Mouse (Mus musculus) CH12.LX (cell line): ENCODE measurements around the gene Fbxo28. TPM values are rescaled to one million over a fixed set of nuclear protein-coding genes. Genes with fewer than 3 reads are reported as not detected.

Source experiments
- DNase-seq: peaks from one replicate; pipeline ENCODE4 v3.0.0-alpha.2; 2013; ENCODE audit errors: extremely low read depth
- H3K27ac ChIP-seq: 2 replicates; pipeline ENCODE4 v1.5.1; 2012; ENCODE audit warnings: low read depth, mild to moderate bottlenecking, control low read depth, moderate library complexity; ENCODE audit not compliant: insufficient read depth
- H3K27me3 ChIP-seq: replicated peaks from 2 replicates; pipeline ENCODE3; 2012; ENCODE audit warnings: inconsistent platforms
- H3K36me3 ChIP-seq, 2 experiments: replicated peaks in 1 of 2; 2 replicates each; pipeline versions ENCODE3 to v1.6.1; 2012; ENCODE audit warnings: inconsistent platforms in 1 of 2, low read length in 1 of 2, mild to moderate bottlenecking in 1 of 2, mixed read lengths in 1 of 2, moderate library complexity in 1 of 2; ENCODE audit not compliant: control insufficient read depth in 1 of 2, insufficient read depth in 1 of 2
- H3K4me1 ChIP-seq, 2 experiments: 2 replicates each; pipeline ENCODE4 v1.6.1; 2012; ENCODE audit warnings: inconsistent platforms in 1 of 2, moderate library complexity in 1 of 2; ENCODE audit not compliant: insufficient read depth in 2 of 2, control insufficient read depth in 1 of 2
- H3K4me2 ChIP-seq: 2 replicates; pipeline ENCODE4 v1.6.1; 2012; ENCODE audit warnings: low read depth, mild to moderate bottlenecking, control low read depth; ENCODE audit not compliant: poor library complexity, insufficient read depth, severe bottlenecking
- H3K4me3 ChIP-seq, 3 experiments: fragments of 150-350 bp in 1 of 3; sonication (generic) in 1 of 3; replicated peaks in 1 of 3; 2 replicates each; pipeline versions ENCODE3 to v1.5.1; 2011 to 2012; ENCODE audit warnings: low read depth in 2 of 3, low read length in 2 of 3, mild to moderate bottlenecking in 2 of 3, moderate library complexity in 2 of 3, control low read depth in 1 of 3, improper control_type of control experiment in 1 of 3, inconsistent platforms in 1 of 3, mixed read lengths in 1 of 3; ENCODE audit not compliant: poor library complexity in 1 of 3
- H3K79me2 ChIP-seq: replicated peaks from 2 replicates; pipeline ENCODE4 v1.6.1; 2012; ENCODE audit warnings: mild to moderate bottlenecking, moderate library complexity; ENCODE audit not compliant: control insufficient read depth, poor library complexity, insufficient read depth, severe bottlenecking; ENCODE audit errors: extremely low read depth
- H3K9ac ChIP-seq: 2 replicates; pipeline ENCODE4 v1.6.1; 2012; ENCODE audit warnings: low read depth, mild to moderate bottlenecking, control low read depth, moderate library complexity; ENCODE audit not compliant: insufficient read depth
- H3K9me3 ChIP-seq: replicated peaks from 2 replicates; pipeline ENCODE3; 2012; ENCODE audit warnings: low read length, inconsistent platforms, mixed read lengths
- CHD1 ChIP-seq: IDR thresholded peaks from 2 replicates; pipeline ENCODE4 v1.6.1; 2012; ENCODE audit warnings: low read depth, low read length, improper control_type of control experiment, inconsistent platforms
- CTCF ChIP-seq, 2 experiments: IDR thresholded peaks in 1 of 2; conservative IDR thresholded peaks in 1 of 2; 2 replicates each; pipeline ENCODE4 v1.5.1; 2011 to 2012; ENCODE audit warnings: low read depth in 2 of 2, low read length in 2 of 2, improper control_type of control experiment in 1 of 2, inconsistent platforms in 1 of 2, mild to moderate bottlenecking in 1 of 2, moderate library complexity in 1 of 2
- E2F4 ChIP-seq: IDR thresholded peaks from 2 replicates; pipeline ENCODE4 v1.6.1; 2011; ENCODE audit warnings: low read depth, low read length, improper control_type of control experiment; ENCODE audit not compliant: insufficient replicate concordance
- ELF1 ChIP-seq: IDR thresholded peaks from 2 replicates; pipeline ENCODE4 v1.6.1; 2014; ENCODE audit warnings: low read depth, mild to moderate bottlenecking, inconsistent platforms, low read length, improper control_type of control experiment
- ETS1 ChIP-seq: conservative IDR thresholded peaks from 2 replicates; pipeline ENCODE4 v1.6.1; 2012; ENCODE audit warnings: low read depth, mild to moderate bottlenecking, inconsistent platforms, low read length, improper control_type of control experiment, moderate library complexity
- IRF4 ChIP-seq: IDR thresholded peaks from 2 replicates; pipeline ENCODE4 v1.6.1; 2014; ENCODE audit warnings: low read depth, mild to moderate bottlenecking, inconsistent platforms, low read length, improper control_type of control experiment
- JUN ChIP-seq: IDR thresholded peaks from 2 replicates; pipeline ENCODE4 v1.6.1; 2011; ENCODE audit warnings: low read depth, mild to moderate bottlenecking, low read length, improper control_type of control experiment, moderate library complexity; ENCODE audit not compliant: insufficient read depth
- KAT2A ChIP-seq: IDR thresholded peaks from 2 replicates; pipeline ENCODE4 v1.6.1; 2012; ENCODE audit warnings: low read length, improper control_type of control experiment, inconsistent platforms; ENCODE audit not compliant: insufficient replicate concordance
- MAFK ChIP-seq: IDR thresholded peaks from 2 replicates; pipeline ENCODE4 v1.6.1; 2011; ENCODE audit warnings: low read length, improper control_type of control experiment; ENCODE audit not compliant: insufficient replicate concordance
- MAZ ChIP-seq: IDR thresholded peaks from 2 replicates; pipeline ENCODE4 v1.6.1; 2012; ENCODE audit warnings: low read depth, mild to moderate bottlenecking, inconsistent platforms, low read length, improper control_type of control experiment, moderate library complexity
- MYC ChIP-seq: IDR thresholded peaks from 2 replicates; pipeline ENCODE4 v1.6.1; 2011; ENCODE audit warnings: low read depth, mild to moderate bottlenecking, improper control_type of control experiment, low read length
- NELFE ChIP-seq: IDR thresholded peaks from 2 replicates; pipeline ENCODE4 v1.6.1; 2011; ENCODE audit warnings: low read depth, low read length, improper control_type of control experiment
- NRF1 ChIP-seq: IDR thresholded peaks from 2 replicates; pipeline ENCODE4 v1.6.1; 2014; ENCODE audit warnings: low read depth, mild to moderate bottlenecking, inconsistent platforms, low read length, improper control_type of control experiment, moderate library complexity
- PAX5 ChIP-seq: IDR thresholded peaks from 2 replicates; pipeline ENCODE4 v1.6.1; 2012; ENCODE audit warnings: low read length, inconsistent platforms, mixed read lengths
- POLR2A ChIP-seq: IDR thresholded peaks from 2 replicates; pipeline ENCODE4 v1.6.1; 2011; ENCODE audit warnings: low read depth, mild to moderate bottlenecking, improper control_type of control experiment, low read length
- POLR2AphosphoS2 ChIP-seq: IDR thresholded peaks from 2 replicates; pipeline ENCODE4 v1.6.1; 2011; ENCODE audit warnings: low read depth, low read length, improper control_type of control experiment
- RAD21 ChIP-seq: IDR thresholded peaks from 2 replicates; pipeline ENCODE4 v1.6.1; 2011; ENCODE audit warnings: low read depth, mild to moderate bottlenecking, low read length, improper control_type of control experiment, moderate library complexity
- RCOR1 ChIP-seq: conservative IDR thresholded peaks from 2 replicates; pipeline ENCODE4 v1.6.1; 2012; ENCODE audit warnings: low read depth, mild to moderate bottlenecking, inconsistent platforms, low read length, improper control_type of control experiment
- SMC3 ChIP-seq: IDR thresholded peaks from 2 replicates; pipeline ENCODE4 v1.6.1; 2011; ENCODE audit warnings: low read depth, low read length, improper control_type of control experiment
- TBP ChIP-seq: conservative IDR thresholded peaks from 2 replicates; pipeline ENCODE4 v1.6.1; 2011; ENCODE audit warnings: low read depth, low read length, improper control_type of control experiment
- TCF12 ChIP-seq: IDR thresholded peaks from 2 replicates; pipeline ENCODE4 v1.6.1; 2014; ENCODE audit warnings: low read depth, mild to moderate bottlenecking, inconsistent platforms, low read length, improper control_type of control experiment
- UBTF ChIP-seq: IDR thresholded peaks from 2 replicates; pipeline ENCODE4 v1.6.1; 2012; ENCODE audit warnings: low read depth, mild to moderate bottlenecking, inconsistent platforms, low read length, improper control_type of control experiment, moderate library complexity
- USF2 ChIP-seq: conservative IDR thresholded peaks from 2 replicates; pipeline ENCODE4 v1.6.1; 2011; ENCODE audit warnings: low read depth, low read length, improper control_type of control experiment
- ZC3H11A ChIP-seq: IDR thresholded peaks from 2 replicates; pipeline ENCODE4 v1.6.1; 2012; ENCODE audit warnings: low read depth, mild to moderate bottlenecking, inconsistent platforms, low read length, improper control_type of control experiment
- ZMIZ1 ChIP-seq: IDR thresholded peaks from 2 replicates; pipeline ENCODE4 v1.6.1; 2012; ENCODE audit warnings: low read depth, mild to moderate bottlenecking, inconsistent platforms, low read length, improper control_type of control experiment
- ZNF384 ChIP-seq: IDR thresholded peaks from 2 replicates; pipeline ENCODE4 v1.6.1; 2012; ENCODE audit warnings: low read depth, low read length, improper control_type of control experiment, inconsistent platforms
- dilution Hi-C: fragments of 300-500 bp; cut with MboI; formaldehyde crosslinking; loops from 2 replicates; pipeline ENCODE4 v1.14.3; 2020; ENCODE audit warnings: low sequenced_read_pairs; ENCODE audit not compliant: extremely low pct_unique_long_range_greater_than_20kb, extremely low pct_ligation_motif_present
- in situ Hi-C: fragments of 300-500 bp; cut with MboI; formaldehyde crosslinking; loops from 3 replicates; pipeline ENCODE4 v1.14.3; 2019; ENCODE audit warnings: low sequenced_read_pairs, low pct_ligation_motif_present, low pct_unique_long_range_greater_than_20kb, mixed read lengths
- polyA plus RNA-seq: library from polyadenylated mRNA; unstranded; fragments of >175 nt; gene quantifications from 2 replicates; pipeline ENCODE4 v1.2.1, GENCODE M21; 2012; ENCODE audit warnings: low read depth; ENCODE audit not compliant: insufficient read length
- total RNA-seq, 2 experiments: library from RNA; depleted of rRNA; stranded (reverse); fragments of 300-350 nt in 1 of 2; fragments of >200 nt in 1 of 2; gene quantifications; 2 replicates each; pipeline ENCODE4 v1.2.3; 2012 to 2014

Fbxo28 gene
- total and polyA plus RNA-seq, 3 experiments: 11.9 to 13.3 (median 12.6) TPM

DNA sequence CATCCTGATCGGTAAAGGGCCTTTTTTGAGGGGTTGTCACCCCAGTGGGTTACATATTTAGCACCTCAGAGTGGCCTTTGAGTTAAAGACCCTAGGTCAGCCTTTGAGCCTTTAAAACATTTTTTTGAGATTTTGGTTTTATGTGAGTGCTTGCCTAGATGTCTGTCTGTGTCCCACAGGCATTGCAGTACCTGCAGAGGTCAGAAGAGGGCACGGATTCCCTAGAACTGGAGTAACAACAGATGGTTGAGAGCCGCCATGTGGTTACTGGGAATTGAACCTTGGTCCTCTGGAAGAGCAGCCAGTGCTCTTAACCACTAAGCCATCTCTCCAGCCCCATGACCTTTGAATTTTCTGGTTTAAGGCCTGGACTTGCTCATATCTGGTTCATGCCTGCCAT lies 39.9 kb upstream of the Fbxo28 start:
- in situ Hi-C loops: no loop called here
- no peak overlapping the region for H3K9ac ChIP-seq
- no peak for TF ChIP-seq TCF12
- TF ChIP-seq E2F4: no peak
- TF ChIP-seq IRF4: no peak
- no peak for TF ChIP-seq ZNF384
- peak; percentile 40 for TF ChIP-seq SMC3
- TF ChIP-seq MYC: 0 out of 2 replicates have a peak, but pooled peaks have one; percentile 21
- TF ChIP-seq NELFE: no peak
- TF ChIP-seq POLR2A: no peak
- TF ChIP-seq JUN: no peak
- no peak for TF ChIP-seq NRF1
- TF ChIP-seq RCOR1: no peak
- peak in 1 of 2 experiments; percentile 60; a peak in 2 of 4 replicates for TF ChIP-seq CTCF (conservative IDR thresholded peaks at IDR 0.05 in 1 of 2, IDR thresholded peaks at IDR 0.05 in 1 of 2; ENCODE audit: low read depth in 2 of 2, low read length in 2 of 2)
- no peak for TF ChIP-seq ETS1
- TF ChIP-seq ZC3H11A: no peak
- no peak for TF ChIP-seq TBP
- no peak for TF ChIP-seq CHD1
- TF ChIP-seq ELF1: no peak
- TF ChIP-seq UBTF: no peak
- TF ChIP-seq RAD21: peak; percentile 42
- TF ChIP-seq USF2: no peak
- TF ChIP-seq MAFK: no peak
- TF ChIP-seq POLR2AphosphoS2: no peak
- TF ChIP-seq PAX5: no peak
- TF ChIP-seq KAT2A: no peak
- TF ChIP-seq MAZ: no peak
- no peak for TF ChIP-seq ZMIZ1
- no peaks in the 10 kb centered on the region for H3K79me2 ChIP-seq
- dilution Hi-C loops: no loop called here
- H3K27ac ChIP-seq: no peak overlapping the region
- no peaks in the 10 kb centered on the region for H3K36me3 ChIP-seq
- no peak overlapping the region for H3K4me2 ChIP-seq
- H3K4me1 ChIP-seq: no peaks in the 10 kb centered on the region
- DNase-seq: peak; percentile 15
- no peak overlapping the region for H3K4me3 ChIP-seq
- H3K9me3 ChIP-seq: no peaks in the 10 kb centered on the region
- H3K27me3 ChIP-seq: no peaks in the 10 kb centered on the region
